Mouse (Mus musculus): ENCODE results near the gene Prap1.

GRCm38 (mm10) chr7:140077698-140078097 lies 15.5 kb upstream of the Prap1 start:
- no peak for TF ChIP-seq CTCF (IDR thresholded peaks at IDR 0.05; ENCODE audit: borderline replicate concordance, insufficient read depth, low read length)
- no peak for TF ChIP-seq POLR2A (IDR thresholded peaks at IDR 0.05; ENCODE audit: low read depth, low read length)
